Mouse (Mus musculus) kidney, postnatal 36 days (tissue): Measurements from ENCODE around the gene Abhd18.
"Not testable (repeated sequence)": the region's sequence is repeated elsewhere in the genome, so short reads cannot be mapped to it uniquely, and the experiment has no call there.

Experiments
- DNase-seq, 2 experiments: peaks; one replicate each; pipeline ENCODE4 v3.0.0; 2021 to 2022; ENCODE audit warnings: mixed read lengths in 2 of 2

Abhd18 gene

DNA sequence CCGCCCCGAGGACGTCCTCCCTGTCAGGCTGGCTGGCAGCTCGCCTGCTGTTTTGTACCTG is at the start of gene Abhd18:
Gene Abhd18 (plus strand): TSS at position 14 of the 61 bp plus-strand sequence.
- not testable (repeated sequence) for DNase-seq

DNA sequence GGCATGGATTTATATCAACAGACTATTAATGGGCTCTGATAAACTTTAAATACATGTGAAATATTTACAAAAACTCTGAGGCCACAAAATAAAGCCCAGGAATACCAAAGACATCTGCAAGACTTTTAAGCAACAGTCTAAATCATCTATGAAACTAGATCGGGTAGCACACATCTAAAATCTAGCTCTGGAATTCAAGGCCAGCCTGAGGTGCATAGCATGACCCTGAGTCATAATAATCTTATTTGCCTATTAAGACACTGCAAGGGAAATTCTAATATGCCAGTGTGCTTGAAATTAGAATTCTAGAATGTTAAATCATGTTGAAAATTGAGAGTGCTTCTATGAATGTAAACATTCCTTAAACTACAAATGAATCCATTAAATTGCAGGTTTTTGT is 48.7 kb upstream of the Abhd18 start:
- DNase-seq = no peak

DNA sequence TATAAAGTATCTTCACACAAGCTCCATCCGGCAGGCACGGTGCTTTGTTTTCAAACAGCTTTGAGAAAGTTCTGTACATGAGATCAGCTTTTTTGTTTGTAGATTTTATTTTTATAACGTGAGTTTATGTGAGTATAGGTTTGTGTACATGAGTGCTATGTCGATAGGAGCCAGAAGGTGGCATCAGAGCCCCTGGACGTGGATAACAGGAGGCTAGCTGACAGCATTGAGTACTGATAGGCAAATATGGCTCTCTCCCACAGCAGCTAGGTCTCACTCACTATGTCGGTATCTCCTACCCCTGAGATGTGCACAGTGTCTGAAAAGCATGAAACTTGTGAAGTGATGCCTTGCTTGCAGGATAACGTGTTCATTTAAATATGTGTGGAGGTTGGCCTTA is 48.3 kb upstream of the Abhd18 start:
- peak; percentile 62 to 81 for DNase-seq

DNA sequence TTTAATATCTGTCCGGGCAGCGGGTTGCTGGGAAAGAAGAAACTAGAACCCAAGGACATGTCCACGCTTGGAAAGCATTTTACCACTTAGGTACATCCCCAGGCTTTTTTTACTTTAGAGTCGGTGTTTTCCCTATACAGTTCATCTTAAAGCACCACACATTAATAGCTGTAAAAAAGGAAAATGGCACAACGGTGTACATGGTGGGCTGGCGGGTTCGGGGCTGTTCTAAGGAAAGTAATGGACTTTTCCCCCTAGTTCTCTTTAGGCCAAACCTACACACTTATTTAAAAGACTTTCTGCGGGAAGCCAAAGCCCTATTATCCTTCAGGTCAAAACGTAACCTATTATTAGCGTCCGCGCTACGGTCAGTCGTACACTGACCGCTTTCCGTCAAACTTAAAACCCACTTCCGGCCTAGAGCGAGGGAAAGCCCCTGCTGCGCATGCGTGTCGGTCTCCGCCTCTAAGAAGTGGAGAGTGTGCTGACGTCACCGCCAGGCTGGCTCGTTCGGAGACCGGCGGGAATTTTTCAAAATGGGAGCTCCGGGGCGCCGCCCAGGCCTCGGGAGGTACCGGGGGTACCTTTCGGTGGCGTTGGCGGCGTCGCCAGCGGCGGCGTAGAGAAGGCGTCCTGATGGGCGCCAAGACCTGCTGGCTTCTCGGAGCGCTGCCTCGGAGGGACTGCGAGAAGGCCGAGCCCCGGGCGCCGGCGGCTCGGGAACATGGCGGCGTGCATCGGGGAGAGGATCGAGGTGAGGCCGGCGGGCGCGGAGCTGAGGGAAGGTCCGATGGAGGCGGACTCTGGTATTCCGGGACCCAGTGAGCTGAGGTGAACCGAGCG is 47.0 kb upstream of the Abhd18 start, which contains the start of gene Plk4:
Gene Plk4 (plus strand): TSS at position 490 of the 843 bp plus-strand sequence.
- DNase-seq = peak; percentile 98 to 99

DNA sequence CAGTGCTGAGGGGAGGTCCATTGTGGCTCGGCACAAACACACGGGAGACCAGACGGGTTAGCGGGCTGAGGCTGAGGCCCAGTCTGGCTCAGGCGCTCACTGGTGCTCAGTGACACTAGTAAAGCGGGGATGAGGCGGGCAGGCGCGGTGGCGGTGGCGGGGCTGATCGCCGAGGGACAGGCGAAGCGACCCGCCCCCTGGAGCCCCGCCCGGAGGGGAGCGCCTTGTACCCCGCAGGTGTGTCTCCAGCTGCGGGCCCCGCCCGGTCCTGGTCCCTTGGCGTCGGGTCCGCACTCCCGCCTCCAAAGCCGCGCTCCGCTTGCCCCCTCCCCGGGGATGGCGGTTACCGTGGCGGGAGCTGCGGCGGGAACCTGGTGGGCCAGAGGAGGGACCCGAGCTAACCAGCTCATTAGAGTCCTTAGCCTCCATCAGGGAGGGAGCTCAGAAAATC is 46.4 kb upstream of the Abhd18 start:
- DNase-seq = peak; percentile 21 to 68

DNA sequence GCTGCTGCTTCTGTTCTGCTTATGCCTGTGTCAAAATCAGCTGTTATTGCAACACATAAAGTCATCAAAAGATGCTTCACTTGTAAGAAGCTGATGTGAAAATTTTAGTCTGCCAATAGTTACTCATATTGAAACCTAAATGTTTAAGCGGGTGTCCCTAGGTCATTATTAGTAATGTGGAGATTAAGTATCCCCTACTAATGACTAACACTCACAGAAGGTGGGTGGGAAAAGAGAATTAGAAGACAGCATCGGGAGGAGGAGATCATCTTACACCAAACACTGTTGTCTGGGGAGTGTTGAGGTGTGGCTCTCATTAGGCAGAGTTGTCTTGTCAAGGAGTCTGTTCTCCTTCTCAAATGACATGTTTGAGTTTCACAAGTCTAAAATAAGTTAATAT is 39.9 kb upstream of the Abhd18 start:
- no peak for DNase-seq

DNA sequence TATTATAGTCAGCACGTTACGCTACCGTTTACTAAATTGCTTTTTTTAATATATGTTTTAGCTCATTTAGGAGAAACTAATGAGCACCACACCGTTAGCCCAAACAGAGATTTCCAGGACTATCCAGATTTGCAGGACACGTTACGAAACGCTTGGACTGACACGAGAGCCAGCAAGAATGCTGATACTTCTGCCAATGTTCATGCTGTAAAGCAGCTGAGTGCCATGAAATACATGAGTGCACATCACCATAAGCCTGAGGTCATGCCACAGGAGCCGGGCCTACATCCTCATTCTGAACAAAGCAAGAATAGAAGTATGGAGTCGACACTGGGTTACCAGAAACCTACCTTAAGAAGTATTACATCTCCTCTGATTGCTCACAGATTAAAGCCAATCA is 38.1 kb upstream of the Abhd18 start:
- DNase-seq = no peak

DNA sequence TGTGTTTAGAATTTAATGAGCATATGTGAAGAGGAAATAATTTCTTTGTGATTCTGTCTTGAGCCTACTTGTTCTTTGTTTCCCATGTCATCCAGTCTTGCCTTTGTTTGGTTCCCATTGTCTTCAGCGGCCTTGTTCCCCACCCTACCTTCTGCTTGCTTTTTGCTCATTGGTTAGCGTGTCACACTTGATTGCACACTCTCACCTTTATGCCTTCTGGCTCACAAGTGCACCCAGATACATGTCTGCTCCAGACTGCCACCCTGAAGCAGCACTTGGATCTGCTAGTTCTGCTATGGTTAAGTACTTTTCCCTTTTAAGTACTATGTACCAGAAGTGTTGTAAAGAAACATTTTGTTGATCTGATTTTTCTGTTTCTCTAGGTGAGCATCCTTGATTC is 36.9 kb upstream of the Abhd18 start:
- DNase-seq = no peak

DNA sequence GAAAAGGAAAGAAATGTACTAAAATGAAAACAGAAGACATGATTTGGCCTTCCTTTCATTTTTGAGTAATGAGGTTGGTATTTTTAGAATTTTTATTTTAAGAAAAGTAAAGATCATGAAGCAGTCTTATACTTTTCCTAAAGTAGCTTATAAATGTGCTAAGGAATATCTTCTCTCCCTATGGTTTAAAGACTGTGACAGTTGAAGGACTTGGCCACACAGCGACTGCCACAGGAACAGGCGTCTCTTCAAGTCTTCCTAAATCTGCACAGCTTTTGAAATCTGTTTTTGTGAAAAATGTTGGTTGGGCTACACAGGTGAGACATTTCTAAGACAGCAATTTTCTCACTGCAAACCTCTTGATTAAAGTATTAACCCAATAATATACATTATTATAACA is 33.5 kb upstream of the Abhd18 start:
- no peak for DNase-seq

DNA sequence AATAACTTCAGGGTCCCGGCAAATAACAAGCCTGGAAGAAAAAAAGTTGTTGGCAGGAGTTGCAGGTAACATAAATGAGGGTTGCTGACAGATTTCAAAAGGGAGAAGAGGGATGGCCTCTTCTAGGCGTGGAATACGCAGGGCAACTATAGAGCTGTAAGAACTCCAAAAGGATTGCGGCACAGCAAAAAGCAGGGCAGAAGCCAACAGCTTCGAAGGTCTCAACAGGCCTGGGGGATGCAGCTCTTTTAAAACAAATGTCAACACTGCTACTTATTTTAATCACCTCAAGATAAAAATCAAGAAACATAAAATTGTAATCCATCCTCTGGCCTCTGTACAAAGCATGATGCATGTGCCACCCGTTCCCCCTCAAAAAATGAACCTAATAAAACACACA is 1.2 kb upstream of the Abhd18 start:
- not testable (repeated sequence) for DNase-seq

DNA sequence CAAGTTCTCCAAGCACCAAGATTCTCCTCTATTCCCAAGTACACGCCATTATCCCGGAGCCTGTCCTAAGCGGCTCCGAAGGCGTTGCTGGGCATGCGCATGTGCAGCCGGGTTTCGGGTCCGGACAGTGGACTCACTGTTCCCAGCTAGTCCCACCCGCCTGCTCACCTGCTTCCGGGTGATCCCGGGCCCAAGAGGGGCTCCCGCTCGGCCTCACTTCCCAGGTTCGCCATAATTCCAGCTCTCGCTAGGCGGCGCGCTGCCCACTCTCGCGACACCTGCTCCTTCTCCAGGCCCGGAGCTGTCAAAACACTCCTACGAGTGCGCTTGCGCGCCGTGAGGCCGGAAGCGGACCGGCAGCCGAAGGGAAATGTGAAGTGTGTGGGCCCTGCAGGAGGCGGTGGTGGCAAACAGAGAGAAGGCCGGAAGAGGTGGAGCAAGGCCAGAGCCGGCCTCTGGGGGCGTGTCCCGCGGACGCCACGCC is 255 bp upstream of the Abhd18 start, which contains the start of gene Mfsd8:
Gene Mfsd8 (minus strand): TSS at position 414 of the 484 bp plus-strand sequence.
- DNase-seq = peak; percentile 96 to 97

DNA sequence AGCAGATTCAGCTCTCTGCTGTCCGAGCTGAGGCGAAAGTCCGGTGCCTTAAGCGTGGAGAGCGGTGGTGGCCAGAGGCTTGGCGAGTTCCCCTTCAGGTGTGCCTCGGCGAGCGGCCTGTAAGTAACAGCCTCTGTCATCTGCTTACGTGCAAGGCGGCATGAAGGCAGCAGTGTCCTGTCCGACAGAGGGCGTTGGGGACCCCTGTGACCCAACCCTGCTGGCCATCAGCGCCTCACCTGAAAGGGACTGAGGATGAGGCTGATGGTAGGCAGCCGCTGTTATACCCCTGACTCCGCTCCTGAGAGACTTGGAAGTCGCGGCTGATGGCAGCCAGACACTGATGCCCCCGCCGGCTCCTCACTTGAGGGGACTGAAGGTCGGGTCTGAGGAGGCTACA is 248 bp downstream of the Abhd18 start:
- peak; percentile 53 to 69 for DNase-seq

DNA sequence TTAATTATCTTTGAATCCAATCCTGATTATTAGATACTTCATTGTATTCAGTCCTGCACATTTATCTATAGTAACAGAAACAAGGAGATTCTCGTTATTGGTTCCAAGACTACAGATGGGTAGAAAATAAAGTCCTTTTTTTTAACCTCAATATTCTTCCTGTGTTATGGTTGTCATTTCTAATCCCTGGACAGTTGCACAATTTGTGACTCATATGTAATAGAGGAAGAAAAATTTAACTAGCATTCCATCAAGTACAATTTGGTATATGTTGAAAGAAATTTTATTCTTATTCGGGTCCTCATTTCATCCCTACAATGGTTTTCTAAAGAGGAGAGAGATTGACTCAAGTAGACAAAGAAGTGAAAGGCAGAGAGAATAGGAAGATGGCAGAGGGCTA is 1.2 kb downstream of the Abhd18 start:
- DNase-seq = not testable (repeated sequence)

DNA sequence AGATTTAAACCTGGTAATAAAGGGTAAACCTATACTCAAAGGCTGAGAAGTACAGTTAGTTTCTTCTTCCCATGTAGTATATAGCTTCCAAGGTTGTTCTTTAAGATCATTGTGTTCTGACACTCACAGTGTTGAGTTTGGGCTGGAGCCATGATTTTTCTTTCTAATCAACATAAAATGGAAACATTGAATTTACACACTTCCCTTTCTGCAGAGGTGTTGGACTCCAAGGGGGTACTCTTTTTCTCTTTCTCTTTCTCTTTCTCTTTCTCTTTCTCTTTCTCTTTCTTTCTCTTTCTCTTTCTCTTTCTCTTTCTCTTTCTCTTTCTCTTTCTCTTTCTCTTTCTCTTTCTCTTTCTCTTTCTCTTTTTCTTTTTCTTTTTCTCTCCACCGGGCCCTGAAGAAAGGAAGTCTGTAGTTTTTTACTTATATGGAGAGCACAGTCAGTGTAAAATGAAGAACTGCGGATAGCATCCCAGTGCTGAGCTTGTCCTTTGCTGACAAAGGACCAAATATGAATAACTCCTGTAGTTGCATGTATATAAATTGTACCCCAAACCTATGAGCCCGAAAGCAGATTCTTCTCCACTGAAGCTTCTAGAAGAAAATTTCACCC is 6.5 kb downstream of the Abhd18 start:
- DNase-seq = not testable (repeated sequence)

DNA sequence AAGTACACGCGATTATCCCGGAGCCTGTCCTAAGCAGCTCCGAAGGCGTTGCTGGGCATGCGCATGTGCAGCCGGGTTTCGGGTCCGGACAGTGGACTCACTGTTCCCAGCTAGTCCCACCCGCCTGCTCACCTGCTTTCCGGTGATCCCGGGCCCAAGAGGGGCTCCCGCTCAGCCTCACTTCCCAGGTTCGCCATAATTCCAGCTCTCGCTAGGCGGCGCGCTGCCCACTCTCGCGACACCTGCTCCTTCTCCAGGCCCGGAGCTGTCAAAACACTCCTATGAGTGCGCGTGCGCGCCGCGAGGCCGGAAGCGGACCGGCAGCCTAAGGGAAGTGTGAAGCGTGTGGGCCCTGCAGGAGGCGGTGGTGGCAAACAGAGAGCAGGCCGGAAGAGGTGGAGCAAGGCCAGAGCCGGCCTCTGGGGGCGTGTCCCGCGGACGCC is 47.1 kb downstream of the Abhd18 start:
- peak; percentile 98 to 99 for DNase-seq

DNA sequence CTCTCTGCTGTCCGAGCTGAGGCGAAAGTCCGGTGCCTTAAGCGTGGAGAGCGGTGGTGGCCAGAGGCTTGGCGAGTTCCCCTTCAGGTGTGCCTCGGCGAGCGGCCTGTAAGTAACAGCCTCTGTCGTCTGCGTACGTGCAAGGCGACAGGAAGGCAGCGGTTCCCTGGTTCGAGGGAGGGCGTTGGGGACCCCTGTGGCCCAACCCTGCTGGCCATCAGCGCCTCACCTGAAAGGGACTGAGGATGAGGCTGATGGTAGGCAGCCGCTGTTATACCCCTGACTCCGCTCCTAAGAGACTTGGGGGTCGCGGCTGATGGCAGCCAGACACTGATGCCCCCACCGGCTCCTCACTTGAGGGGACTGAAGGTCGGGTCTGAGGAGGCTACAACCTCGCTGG is 47.6 kb downstream of the Abhd18 start:
- DNase-seq = peak; percentile 5 to 39

DNA sequence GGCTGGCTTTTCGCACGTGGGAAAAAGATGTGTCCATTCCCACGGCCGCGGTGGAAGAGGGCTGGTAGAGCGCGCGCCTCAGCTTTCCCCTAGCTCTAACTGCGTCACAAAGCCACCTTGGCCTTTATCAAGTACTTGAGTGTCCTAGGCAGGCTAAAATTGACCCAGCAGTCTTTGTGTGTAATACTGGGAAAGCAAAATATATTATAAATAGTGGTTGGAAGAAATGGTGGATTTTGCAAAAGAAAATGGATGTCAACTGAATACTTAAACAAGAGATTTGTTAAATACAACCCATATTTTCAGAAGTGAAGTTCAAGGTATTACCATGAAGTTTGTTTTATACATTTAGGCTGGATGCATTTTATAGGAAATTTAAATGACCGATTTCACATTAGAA is 55.7 kb downstream of the Abhd18 start, which contains the start of gene 1700034I23Rik:
Gene 1700034I23Rik (minus strand): TSS at position 101 of the 400 bp plus-strand sequence.
- not testable (repeated sequence) for DNase-seq

DNA sequence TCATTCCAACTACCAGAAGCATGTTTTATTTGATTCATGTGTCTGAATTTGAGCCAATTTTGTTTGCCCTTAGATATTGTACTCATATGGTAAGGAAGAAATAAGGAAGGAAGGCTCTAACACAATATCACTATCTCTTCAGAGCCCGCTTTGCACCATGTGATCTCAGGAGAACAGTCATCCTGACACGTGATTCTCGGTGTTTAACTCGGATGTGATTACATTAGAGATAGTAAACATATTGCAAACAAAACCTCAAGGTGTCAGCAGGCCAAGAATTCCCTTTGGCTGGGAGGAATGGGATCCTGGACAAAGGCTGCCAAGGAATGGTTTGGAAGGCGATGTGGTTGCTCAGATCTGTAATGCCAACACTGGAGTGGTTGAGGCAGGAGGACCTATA is 91.4 kb downstream of the Abhd18 start:
- no peak for DNase-seq

DNA sequence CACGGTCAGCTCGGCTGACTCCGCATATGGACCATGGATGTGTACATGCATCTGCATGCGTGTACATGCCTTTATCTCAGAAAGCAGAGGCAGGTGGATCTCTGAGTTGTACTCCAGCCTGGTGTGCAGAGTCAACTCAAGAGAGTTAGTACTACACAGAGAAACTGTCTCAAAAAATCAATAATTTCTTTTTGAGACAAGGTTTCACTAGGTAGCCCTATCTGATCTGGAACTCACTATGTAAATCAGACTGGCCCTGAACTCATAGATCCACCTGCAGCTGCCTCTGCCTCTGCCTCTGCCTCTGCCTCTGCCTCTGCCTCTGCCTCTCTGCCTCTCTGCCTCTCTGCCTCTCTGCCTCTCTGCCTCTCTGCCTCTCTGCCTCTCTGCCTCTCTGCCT is 91.8 kb downstream of the Abhd18 start:
- no peak for DNase-seq

DNA sequence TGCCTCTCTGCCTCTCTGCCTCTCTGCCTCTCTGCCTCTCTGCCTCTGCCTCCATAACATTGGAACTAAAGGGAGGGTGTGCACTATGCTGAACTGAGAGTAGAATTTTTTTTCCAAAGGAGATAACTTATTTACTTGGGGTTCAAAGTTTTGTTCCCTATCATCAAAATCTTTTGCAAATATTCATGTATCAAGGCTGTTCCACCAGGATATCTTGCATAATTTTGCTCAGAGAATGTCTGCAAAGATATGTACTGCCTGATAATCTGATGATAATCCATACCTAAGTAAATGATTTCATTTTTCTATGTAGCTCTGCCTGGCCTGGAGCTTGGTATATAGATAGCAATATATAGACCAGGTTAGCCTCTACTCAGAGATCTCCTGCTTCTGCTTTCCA is 92.2 kb downstream of the Abhd18 start:
- DNase-seq = no peak

DNA sequence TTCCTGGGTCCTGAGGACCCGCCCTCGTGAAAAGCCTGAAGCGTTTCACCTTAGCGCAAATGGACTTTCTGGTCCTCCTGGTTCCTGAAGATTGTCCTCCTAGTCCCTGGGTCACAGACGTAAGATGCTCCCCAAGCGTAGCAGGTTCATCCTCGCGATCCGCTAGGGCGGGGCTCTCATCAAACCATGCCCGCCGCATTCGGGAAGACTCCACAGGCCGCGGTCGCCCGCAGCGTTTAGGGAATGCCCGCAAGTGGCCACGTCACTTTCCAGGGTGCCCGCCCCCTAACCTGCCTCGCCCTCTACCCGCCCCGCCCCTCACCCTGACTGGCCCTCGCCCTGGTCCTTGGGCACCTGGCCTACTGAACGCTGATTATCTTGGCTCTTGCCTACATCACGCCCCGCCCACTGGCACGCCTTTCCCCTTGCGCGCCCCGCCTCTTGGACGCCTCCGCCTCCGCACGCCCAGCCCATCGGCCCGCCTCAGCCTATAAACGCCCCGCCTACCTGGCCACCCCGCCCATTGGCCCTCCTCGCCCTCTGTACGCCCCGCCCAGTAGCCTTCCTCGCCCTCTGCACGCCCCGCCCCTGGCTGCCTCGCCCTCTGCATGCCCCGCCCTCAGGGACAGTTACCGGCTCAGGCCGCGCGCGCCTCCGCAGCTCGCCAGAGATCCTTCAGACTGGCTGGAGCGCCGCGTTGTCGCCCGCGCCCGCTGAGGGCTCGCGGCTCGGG is 102.6 kb downstream of the Abhd18 start, which contains the start of gene Larp1b:
Gene Larp1b (plus strand): TSS at position 659 of the 733 bp plus-strand sequence.
- peak; percentile 100 for DNase-seq

DNA sequence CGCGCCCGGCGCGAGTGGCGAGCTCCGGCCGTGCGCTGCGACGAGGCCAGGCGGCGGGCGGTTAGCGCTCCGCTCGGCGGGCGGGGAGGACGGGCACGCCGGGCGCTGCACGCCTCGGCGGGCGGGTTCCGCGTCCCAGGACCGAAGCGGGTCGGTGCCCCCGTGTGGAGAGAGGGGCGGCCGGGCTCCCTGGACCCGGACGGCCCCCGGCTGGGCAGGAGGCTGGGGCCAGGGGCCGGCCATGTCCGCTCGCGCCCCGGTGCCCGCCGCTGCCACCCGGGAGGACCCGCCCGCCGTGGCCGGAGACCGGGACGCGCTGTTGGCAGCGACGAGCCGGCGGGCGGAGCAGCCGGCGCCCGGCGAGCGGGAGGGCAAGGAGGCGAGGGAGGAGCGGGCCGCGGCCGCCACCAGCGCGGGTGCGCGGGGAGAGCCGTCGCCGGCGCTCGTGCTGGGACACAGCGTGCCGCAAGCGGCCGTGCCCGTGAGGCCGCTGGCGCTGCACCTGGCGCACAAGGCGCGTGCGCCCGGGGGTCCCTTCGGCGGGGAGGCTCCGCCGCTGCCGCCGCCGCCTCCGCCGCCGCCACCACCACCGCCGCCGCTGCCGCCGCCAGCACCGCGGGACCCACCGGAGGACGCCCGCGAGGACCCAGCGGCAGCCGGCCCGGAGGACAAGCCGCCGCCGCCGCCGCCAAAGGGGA is 103.3 kb downstream of the Abhd18 start:
- DNase-seq = peak; percentile 23 to 72
